Mouse (Mus musculus) hindbrain, embryonic 13.5 days (tissue): ENCODE data around the gene Wfdc16. TPM values are rescaled to one million over a fixed set of nuclear protein-coding genes. Genes with fewer than 3 reads are reported as not detected.

ENCODE experiments used
- ATAC-seq: fragments of 200-750 bp; cut with Nextera tagmentation; 2 replicates; pipeline ENCODE4 v1.8.0; 2017; ENCODE audit warnings: moderate TSS enrichment; ENCODE audit not compliant: low FRiP score
- H3K27ac ChIP-seq: fragments of 300-500 bp; sonication (generic); 2 replicates; pipeline ENCODE4 v1.5.1; 2015; ENCODE audit warnings: inconsistent platforms, mild to moderate bottlenecking, moderate library complexity
- H3K27me3 ChIP-seq: fragments of 300-500 bp; sonication (generic); 2 replicates; pipeline ENCODE4 v1.6.1; 2015; ENCODE audit warnings: mild to moderate bottlenecking, inconsistent platforms
- H3K36me3 ChIP-seq: fragments of 300-500 bp; sonication (generic); 2 replicates; pipeline ENCODE4 v1.6.1; 2015; ENCODE audit warnings: mild to moderate bottlenecking, inconsistent platforms
- H3K4me1 ChIP-seq: fragments of 300-500 bp; sonication (generic); replicated peaks from 2 replicates; pipeline ENCODE4 v1.6.1; 2015; ENCODE audit warnings: inconsistent platforms
- H3K4me2 ChIP-seq: fragments of 300-500 bp; sonication (generic); 2 replicates; pipeline ENCODE4 v1.6.1; 2015; ENCODE audit warnings: inconsistent platforms, mild to moderate bottlenecking, moderate library complexity
- H3K4me3 ChIP-seq: fragments of 300-500 bp; sonication (generic); 2 replicates; pipeline ENCODE4 v1.5.1; 2015; ENCODE audit warnings: mild to moderate bottlenecking, inconsistent platforms
- H3K9ac ChIP-seq: fragments of 300-500 bp; sonication (generic); 2 replicates; pipeline ENCODE4 v1.6.1; 2015; ENCODE audit warnings: mild to moderate bottlenecking, inconsistent platforms
- H3K9me3 ChIP-seq: fragments of 300-500 bp; sonication (generic); 2 replicates; pipeline ENCODE4 v1.6.1; 2016; ENCODE audit warnings: inconsistent platforms
- WGBS: fragments of 180-500 bp; shearing (Covaris S2); methylation state at CpG from one replicate; pipeline ENCODE4 v1.1.7; 2015; 5-methylcytosine and 5-hydroxymethylcytosine counted together
- polyA plus RNA-seq: library from polyadenylated mRNA; unstranded; fragments of >200 nt; fragmentation: Nextera tagmentation; extraction: Ambion mirVana; gene quantifications from 2 replicates; pipeline ENCODE4 v1.2.1, GENCODE M21; 2015

Gene Wfdc16
- not detected in 2 replicates for polyA plus RNA-seq

DNA sequence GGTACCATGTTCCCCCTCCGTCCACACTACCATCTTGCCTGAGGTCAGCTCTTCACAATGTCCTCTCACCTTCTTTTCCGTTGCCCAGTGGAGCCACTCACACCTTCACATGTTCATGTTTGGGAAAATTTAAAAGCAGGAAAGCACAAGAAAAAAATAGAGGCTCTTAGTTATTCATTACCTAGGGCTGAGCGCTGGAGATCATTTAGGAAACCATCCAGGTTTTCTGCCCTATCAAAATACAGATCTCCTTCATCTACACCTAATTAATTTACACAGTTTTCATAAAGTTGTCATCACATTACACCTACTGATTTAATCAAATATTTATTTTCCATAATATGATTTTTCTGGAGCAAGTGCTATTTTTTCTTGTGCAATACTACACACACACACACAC, at the start of gene Wfdc16:
Gene Wfdc16, minus strand, starts transcription at position 101 of the 400 bp plus-strand sequence.
- H3K27me3 ChIP-seq = no peaks in the 10 kb centered on the region

DNA sequence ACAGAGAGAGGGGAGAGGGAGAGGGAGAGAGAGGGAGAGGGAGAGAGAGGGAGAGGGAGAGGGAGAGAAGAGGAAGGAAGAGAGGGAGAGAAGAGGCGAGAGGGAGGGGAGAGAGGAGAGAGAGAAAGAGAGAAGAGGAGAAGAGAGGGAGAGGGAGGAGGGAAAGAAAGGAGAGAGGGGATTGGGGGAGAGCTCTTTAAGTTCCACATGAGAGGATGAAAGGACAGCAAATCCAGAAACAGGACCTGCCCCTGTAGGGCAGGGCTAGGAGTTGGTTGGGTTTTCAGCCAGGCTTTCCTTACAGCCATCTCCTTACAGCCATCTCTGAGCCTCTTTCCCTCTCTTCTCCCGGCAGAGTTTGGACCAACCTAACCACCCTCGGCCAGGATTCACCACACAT, 46.2 kb upstream of the Wfdc16 start, which contains the start of gene Wfdc13:
Gene Wfdc13, plus strand, starts transcription at position 301 of the 400 bp plus-strand sequence.
- ATAC-seq = no peak
- WGBS = 71% methylated on average over 3 of the region's 3 CpGs
- H3K9ac ChIP-seq = no peak within 1 kb of the TSS
- H3K27me3 ChIP-seq = no peaks in the 10 kb centered on the region
- H3K27ac ChIP-seq = no peak within 1 kb of the TSS
- H3K4me1 ChIP-seq = no peaks in the 10 kb centered on the region
- no peak within 1 kb of the TSS for H3K4me2 ChIP-seq
- no peak within 1 kb of the TSS for H3K4me3 ChIP-seq
- no peaks in the 10 kb centered on the region for H3K36me3 ChIP-seq
- no peaks in the 10 kb centered on the region for H3K9me3 ChIP-seq

More for the DNA sequence above, at the start of gene Wfdc16:
- Histone ChIP-seq H3K9me3 (no peaks in the 10 kb centered on the region), H3K9ac (no peak within 1 kb of the TSS), H3K27ac (no peak within 1 kb of the TSS), H3K4me1 (no peaks in the 10 kb centered on the region), H3K4me3 (no peak within 1 kb of the TSS), H3K36me3 (no peaks in the 10 kb centered on the region), H3K4me2 (no peak within 1 kb of the TSS)
- ATAC-seq = no peak
- WGBS = 98% methylated on average over 3 of the region's 3 CpGs

DNA sequence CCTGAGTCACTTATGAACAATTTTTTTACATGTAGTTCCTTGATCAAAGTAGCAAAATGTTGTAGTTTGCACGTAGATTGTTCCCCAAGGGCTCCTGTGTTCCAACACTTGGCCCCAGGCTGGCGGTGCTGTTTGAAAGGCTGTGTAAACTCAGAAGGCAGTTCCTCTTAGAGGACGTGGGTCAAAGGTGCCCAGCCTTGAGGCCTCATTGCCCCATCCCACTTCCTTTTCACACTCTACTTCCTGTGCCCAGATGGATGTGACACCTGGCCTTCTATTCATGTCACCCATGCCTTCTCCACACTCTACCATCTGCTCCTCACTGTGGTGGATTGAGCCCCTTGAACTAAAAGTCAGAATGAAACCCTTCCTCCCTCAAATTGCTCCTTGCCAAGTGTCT, 41.3 kb upstream of the Wfdc16 start:
- H3K36me3 ChIP-seq = no peaks in the 10 kb centered on the region
- 0 out of 2 replicates have a peak, but pooled peaks cover 4% of the 10 kb centered on the region for H3K4me1 ChIP-seq
- no peak overlapping the region for H3K9ac ChIP-seq
- H3K9me3 ChIP-seq = no peaks in the 10 kb centered on the region
- H3K4me3 ChIP-seq = no peak overlapping the region
- no peaks in the 10 kb centered on the region for H3K27me3 ChIP-seq
- 60% methylated on average over 3 of the region's 3 CpGs for WGBS
- no peak overlapping the region for H3K27ac ChIP-seq
- H3K4me2 ChIP-seq = no peak overlapping the region
- no peak for ATAC-seq

DNA sequence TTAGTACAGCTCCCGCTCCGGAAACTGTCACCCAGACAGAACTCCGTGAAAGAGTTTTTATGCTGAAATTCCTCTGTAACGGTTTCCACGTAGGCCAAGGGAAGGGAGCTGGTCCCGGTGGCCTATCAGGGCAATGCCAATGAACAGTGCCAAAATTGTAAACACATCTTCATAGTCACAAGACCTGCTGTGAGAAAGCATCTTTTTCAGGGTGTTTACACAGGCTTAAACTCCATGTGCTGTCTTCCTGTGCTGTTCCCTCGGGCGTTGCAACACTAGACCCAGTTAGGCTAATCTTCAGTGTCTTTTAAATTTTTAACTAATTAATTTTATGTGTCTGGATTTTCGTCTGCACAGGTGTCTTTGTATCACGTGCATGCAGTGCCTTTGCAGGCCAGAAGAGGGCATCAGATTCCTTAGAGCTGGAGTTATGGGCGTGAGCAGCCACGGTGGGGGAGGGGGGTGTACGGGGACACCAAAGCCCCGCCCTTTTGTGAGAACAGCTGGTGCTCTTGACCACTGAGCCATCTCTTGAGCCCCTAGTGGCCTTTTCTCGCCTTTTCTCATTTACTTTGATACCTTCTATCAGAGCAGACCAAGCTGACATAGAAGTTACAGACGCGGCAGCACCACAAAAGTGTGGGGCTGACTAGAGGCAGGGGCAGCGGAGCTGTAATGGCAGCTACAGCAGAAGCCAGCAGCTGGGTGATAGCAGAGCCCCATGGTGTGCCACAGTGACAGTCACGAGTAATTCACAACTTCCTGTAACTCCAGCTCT, 40.4 kb upstream of the Wfdc16 start:
- Histone ChIP-seq H3K36me3 (no peaks in the 10 kb centered on the region), H3K27ac (no peak overlapping the region), H3K4me3 (peak overlapping the region; percentile 32), H3K9me3 (no peaks in the 10 kb centered on the region), H3K27me3 (no peaks in the 10 kb centered on the region), H3K4me1 (0 out of 2 replicates have a peak, but pooled peaks cover 4% of the 10 kb centered on the region), H3K4me2 (peak overlapping the region; percentile 54), H3K9ac (peak overlapping the region; percentile 51; the same call in 1 of the 2 replicates)
- 23% methylated on average over 19 of the region's 19 CpGs for WGBS
- peak; percentile 63 for ATAC-seq

DNA sequence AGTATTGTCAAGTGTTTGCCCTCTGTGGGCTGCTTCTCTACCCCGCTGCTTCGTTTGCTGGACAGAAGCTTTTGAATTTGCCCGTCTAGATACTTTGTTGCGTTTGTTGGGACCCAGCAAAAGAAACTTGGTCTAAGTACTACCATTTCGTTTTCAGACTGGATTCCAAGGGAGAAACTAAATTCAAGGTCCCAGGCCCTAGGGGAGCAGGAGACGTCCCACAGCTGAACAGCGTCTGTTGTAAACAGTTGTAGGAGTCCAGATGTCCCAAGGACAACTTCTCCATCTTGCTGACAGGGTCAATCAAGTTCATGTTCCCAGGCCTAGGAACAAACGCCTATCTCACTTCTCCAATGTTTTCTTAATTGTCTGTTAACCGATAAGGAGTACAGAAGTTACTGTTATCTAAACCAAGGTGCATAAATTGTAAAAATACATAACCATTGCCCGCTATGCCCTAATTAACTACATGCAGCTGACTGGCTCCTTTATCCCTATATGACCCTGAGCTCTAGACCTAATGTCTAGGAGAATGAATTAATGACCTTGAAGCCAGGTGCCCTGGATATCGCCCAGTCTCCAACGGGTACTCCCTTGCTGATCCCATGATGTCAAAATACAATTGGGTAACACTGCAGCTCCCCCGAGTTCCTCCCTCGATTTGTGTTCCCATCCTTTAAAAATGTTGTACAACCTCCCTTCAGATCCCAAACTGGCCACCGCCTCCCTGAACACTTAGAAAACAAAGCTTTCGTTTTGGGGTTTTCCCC, 38.5 kb upstream of the Wfdc16 start:
- ATAC-seq = no peak
- 89% methylated on average over 16 of the region's 16 CpGs for WGBS

DNA sequence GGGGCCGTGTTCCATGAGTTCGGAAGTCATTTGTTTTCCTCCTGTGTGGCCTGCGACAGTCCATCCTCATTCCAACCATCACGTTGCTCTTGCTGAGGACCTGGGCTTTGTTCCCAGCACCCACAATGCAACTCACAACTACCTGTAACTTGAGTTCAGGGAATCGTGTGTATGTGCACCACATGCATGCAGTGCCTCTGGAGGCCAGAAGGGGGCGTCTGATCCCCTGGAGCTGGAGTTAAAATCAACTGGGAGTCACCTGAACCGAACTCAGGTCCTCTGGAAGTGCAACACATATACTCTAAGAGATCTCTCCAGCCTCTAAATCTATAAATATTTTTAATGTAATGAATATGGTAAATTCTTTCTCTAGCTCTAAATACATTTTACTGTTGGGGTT, 37.5 kb upstream of the Wfdc16 start:
- Histone ChIP-seq H3K9me3 (no peaks in the 10 kb centered on the region), H3K27me3 (no peaks in the 10 kb centered on the region), H3K9ac (no peak overlapping the region), H3K4me1 (0 out of 2 replicates have a peak, but pooled peaks cover 4% of the 10 kb centered on the region), H3K4me2 (no peak overlapping the region), H3K36me3 (no peaks in the 10 kb centered on the region), H3K27ac (no peak overlapping the region), H3K4me3 (no peak overlapping the region)
- WGBS = 76% methylated on average over 7 of the region's 7 CpGs
- no peak for ATAC-seq

More for the DNA sequence above, 38.5 kb upstream of the Wfdc16 start:
- Histone ChIP-seq H3K9ac (no peak overlapping the region), H3K36me3 (no peaks in the 10 kb centered on the region), H3K27me3 (no peaks in the 10 kb centered on the region), H3K27ac (no peak overlapping the region), H3K9me3 (no peaks in the 10 kb centered on the region), H3K4me3 (no peak overlapping the region), H3K4me2 (no peak overlapping the region), H3K4me1 (0 out of 2 replicates have a peak, but pooled peaks cover 4% of the 10 kb centered on the region)

DNA sequence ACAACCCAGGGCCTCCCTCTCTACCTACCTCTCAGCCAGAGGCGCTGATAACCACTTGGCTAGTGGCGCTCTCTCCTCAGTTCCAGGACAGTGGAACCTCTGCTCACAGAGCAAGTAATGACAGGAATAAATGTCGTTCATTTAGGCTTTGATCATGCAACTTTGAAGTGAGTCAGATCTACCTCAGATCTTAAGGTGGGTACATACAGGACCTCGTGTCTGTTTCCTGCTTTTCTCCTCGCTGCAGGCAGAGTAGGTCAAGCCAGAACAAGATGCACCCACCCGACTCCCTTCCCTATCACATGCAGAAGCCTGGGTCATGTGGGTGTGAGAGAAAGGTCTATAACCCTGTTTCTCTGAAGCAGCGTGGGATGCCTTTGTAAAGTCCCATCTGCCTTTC, 35.4 kb upstream of the Wfdc16 start, which contains the start of gene Wfdc11:
Gene Wfdc11, minus strand, starts transcription at position 101 of the 400 bp plus-strand sequence.
- H3K36me3 ChIP-seq = no peaks in the 10 kb centered on the region
- 80% methylated on average over 7 of the region's 7 CpGs for WGBS
- H3K9me3 ChIP-seq = no peaks in the 10 kb centered on the region
- H3K27ac ChIP-seq = no peak within 1 kb of the TSS
- ATAC-seq = no peak
- H3K4me3 ChIP-seq = no peak within 1 kb of the TSS
- H3K4me1 ChIP-seq = 0 out of 2 replicates have a peak, but pooled peaks cover 4% of the 10 kb centered on the region
- H3K9ac ChIP-seq = no peak within 1 kb of the TSS
- no peak within 1 kb of the TSS for H3K4me2 ChIP-seq
- H3K27me3 ChIP-seq = no peaks in the 10 kb centered on the region

DNA sequence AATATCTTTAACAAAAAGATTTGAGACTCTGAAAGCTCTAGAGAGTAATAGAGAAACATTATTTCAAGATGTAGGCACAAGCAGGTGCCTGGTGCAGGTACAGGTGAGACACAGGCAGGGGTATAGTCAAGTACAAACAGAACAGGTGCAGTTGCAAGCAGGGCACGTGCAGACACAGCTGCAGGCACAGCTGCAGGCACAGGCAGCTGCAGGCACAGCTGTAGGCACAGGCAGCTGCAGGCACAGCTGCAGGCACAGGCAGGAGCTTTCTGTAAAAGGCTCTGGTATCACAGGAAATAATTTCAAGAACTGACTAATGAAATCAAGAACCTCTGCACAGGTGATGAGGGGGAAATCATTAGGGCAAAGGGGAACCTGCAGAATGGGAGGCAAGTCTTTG, 32.3 kb upstream of the Wfdc16 start:
- ATAC-seq = no peak
- Histone ChIP-seq H3K9ac (no peak overlapping the region), H3K9me3 (no peaks in the 10 kb centered on the region), H3K27me3 (no peaks in the 10 kb centered on the region), H3K36me3 (no peaks in the 10 kb centered on the region), H3K4me3 (no peak overlapping the region), H3K4me2 (no peak overlapping the region), H3K4me1 (no peaks in the 10 kb centered on the region), H3K27ac (no peak overlapping the region)
- WGBS = 29% methylated on average over 1 of the region's 1 CpGs

DNA sequence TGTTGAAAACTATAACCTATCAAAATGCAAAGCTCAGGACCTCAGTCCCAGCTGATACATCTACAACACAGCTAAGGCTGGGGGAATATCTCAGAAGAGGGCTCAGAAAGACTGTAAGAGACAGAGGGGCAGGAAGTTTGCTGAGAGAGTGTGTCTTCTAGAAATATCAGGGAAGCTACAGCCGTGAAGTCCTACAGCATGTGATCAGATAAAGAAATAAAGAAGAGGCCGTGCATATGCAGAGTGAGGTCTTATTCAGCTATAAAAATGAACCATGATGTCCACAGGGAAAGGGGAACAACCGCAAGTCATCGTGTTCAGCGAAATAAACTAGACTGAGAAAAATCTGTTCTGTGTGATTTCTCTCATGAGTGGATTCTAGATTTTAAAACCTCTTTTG, 31.7 kb upstream of the Wfdc16 start:
- Histone ChIP-seq H3K9ac (no peak overlapping the region), H3K27ac (no peak overlapping the region), H3K9me3 (no peaks in the 10 kb centered on the region), H3K27me3 (no peaks in the 10 kb centered on the region), H3K36me3 (no peaks in the 10 kb centered on the region), H3K4me1 (no peaks in the 10 kb centered on the region), H3K4me2 (no peak overlapping the region), H3K4me3 (no peak overlapping the region)
- ATAC-seq = no peak
- WGBS = 88% methylated on average over 5 of the region's 5 CpGs

DNA sequence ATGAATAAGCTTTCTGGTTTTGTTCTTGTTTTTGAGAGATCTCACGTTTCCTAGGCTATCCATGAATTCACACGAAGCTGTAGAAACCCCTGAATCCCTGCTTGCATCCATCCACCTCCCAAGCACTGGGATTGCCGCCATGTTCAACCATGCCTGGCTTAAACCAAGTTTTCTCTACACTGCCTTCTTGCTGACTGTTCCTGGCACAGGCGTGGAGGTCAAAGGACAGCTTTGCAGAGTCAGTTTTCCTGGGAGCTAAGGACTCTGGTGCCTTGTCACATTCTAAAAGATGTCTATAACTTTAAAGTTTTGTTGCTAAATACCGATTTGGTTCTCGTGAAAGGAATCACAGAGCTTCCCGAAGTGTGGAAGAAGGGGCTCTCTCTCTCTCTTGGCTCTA, 26.3 kb upstream of the Wfdc16 start:
- no peaks in the 10 kb centered on the region for H3K4me1 ChIP-seq
- no peaks in the 10 kb centered on the region for H3K9me3 ChIP-seq
- no peak overlapping the region for H3K4me3 ChIP-seq
- 88% methylated on average over 7 of the region's 7 CpGs for WGBS
- H3K9ac ChIP-seq = no peak overlapping the region
- no peaks in the 10 kb centered on the region for H3K27me3 ChIP-seq
- H3K4me2 ChIP-seq = no peak overlapping the region
- no peaks in the 10 kb centered on the region for H3K36me3 ChIP-seq
- no peak overlapping the region for H3K27ac ChIP-seq
- ATAC-seq = no peak

DNA sequence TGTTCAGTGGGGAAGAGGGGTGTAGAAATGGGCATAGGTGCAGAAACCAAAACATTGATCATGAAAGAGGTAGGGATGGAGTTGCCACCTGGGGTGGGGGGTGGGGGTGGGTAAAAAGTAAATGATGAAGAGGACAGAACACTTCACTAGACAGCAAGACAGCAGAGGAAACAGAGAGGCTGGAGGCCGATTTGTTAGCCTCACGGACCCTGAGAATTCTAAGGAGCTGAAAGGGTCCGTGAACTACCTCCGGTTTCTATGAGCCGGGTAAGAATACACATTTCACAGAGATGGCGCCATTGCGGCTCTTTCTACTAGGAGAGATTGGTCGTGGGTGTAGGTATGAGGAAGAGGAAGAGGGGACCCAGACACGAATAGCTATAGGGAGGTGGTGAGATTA, 17.9 kb upstream of the Wfdc16 start, which contains the start of gene Wfdc9:
Gene Wfdc9, minus strand, starts transcription at position 101 of the 400 bp plus-strand sequence.
- H3K9me3 ChIP-seq = no peaks in the 10 kb centered on the region
- H3K27me3 ChIP-seq = no peaks in the 10 kb centered on the region
- no peak within 1 kb of the TSS for H3K9ac ChIP-seq
- H3K4me2 ChIP-seq = no peak within 1 kb of the TSS
- ATAC-seq = no peak
- no peak within 1 kb of the TSS for H3K4me3 ChIP-seq
- H3K4me1 ChIP-seq = no peaks in the 10 kb centered on the region
- 81% methylated on average over 9 of the region's 9 CpGs for WGBS
- H3K27ac ChIP-seq = no peak within 1 kb of the TSS
- no peaks in the 10 kb centered on the region for H3K36me3 ChIP-seq

DNA sequence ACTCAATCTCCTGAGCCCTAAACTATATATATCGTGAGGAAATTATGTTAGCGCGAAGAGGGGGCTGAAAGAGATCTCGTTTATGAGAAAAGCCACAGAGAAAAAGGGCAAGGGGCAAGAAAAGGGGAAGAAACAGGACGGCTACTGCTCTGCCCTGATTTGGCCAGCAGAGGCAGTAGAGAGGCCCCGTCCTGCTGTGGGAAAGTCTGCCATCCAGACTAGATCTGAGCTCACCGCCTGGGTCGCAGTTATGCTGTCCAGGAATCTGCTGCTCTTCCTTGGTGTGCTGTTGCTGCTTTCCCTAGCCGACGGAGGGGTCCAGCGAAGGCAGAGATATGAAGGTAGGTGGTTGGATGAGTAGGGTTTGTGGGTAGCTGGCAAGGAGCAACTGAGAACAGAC, 17.3 kb upstream of the Wfdc16 start, which contains the start of gene Wfdc10:
Gene Wfdc10, plus strand, starts transcription at position 189 of the 400 bp plus-strand sequence.
- Histone ChIP-seq H3K4me1 (no peaks in the 10 kb centered on the region), H3K9ac (no peak within 1 kb of the TSS), H3K9me3 (no peaks in the 10 kb centered on the region), H3K27ac (no peak within 1 kb of the TSS), H3K4me2 (no peak within 1 kb of the TSS), H3K36me3 (no peaks in the 10 kb centered on the region), H3K27me3 (no peaks in the 10 kb centered on the region), H3K4me3 (no peak within 1 kb of the TSS)
- 27% methylated on average over 11 of the region's 11 CpGs for WGBS
- no peak for ATAC-seq
